Mouse (Mus musculus) megakaryocyte, embryonic 14.5 days (primary cell): ENCODE measurements around the gene Dhfr.

Experiments used
- FLI1 ChIP-seq: IDR thresholded peaks from 2 replicates; pipeline ENCODE4 v1.6.1; 2012; ENCODE audit warnings: low read length, inconsistent platforms, mixed read lengths
- GATA1 ChIP-seq: IDR thresholded peaks from 3 replicates; pipeline ENCODE4 v1.6.1; 2012; ENCODE audit warnings: mixed read lengths, low read length, inconsistent platforms, borderline replicate concordance

- TF ChIP-seq GATA1 (no peak), FLI1 (no peak)
These were observed 28.5 kb upstream of the Dhfr start for GRCm38 (mm10) chr13:92326030-92326429.
